Comparison of ENCODE assay signal across 13 mouse cellular contexts in genomic region chr16:43394760-43395159, GRCm38 (mm10).
DNase-seq lines count a peak whose midpoint lies in the region; ATAC-seq and TF ChIP-seq lines count a peak whose summit lies in the region.
"Had no signal": no experiment of that assay in that cellular context is flagged by ENCODE, and none has a peak within 500 bp of the region (broad histone marks: within the 10 kb centered on the region; RNA-seq: fewer than 3 reads in every experiment).

No protein-coding gene starts in this region.

- DNase-seq in brain, adult 2 months (ENCODE audit: low read depth, low spot score) = peak; percentile 21
- DNase-seq in kidney, postnatal 14 days = peak; percentile 41
- DNase-seq in urinary bladder, postnatal 10 days (ENCODE audit: low spot score) = no peak
- DNase-seq in neural tube, embryonic 10.5 days (ENCODE audit: extremely low spot score, low spot score) = no peak
- no peak for DNase-seq in thymus, postnatal 25 days
- DNase-seq: left cerebral cortex, postnatal 4 days; right cerebral cortex, postnatal 4 days had no signal

- H3K4me3 ChIP-seq in intestine, postnatal 0 days (ENCODE audit: low read depth, low read length) = no peak overlapping the region
- H3K4me3 ChIP-seq in intestine, embryonic 15.5 days (replicated peaks) = no peak overlapping the region
- H3K4me3 ChIP-seq in heart, embryonic 13.5 days = no peak overlapping the region
- H3K4me3 ChIP-seq: erythroblast, embryonic 14.5 days; neural tube, embryonic 12.5 days had no signal

- H3K4me1 ChIP-seq in intestine, postnatal 0 days (replicated peaks; ENCODE audit: control insufficient read depth, insufficient read depth, low read length) = no peaks in the 10 kb centered on the region
- H3K4me1 ChIP-seq in intestine, embryonic 15.5 days (replicated peaks) = no peaks in the 10 kb centered on the region
- H3K4me1 ChIP-seq in heart, embryonic 13.5 days = peaks cover 23% of the 10 kb centered on the region
- H3K4me1 ChIP-seq: neural tube, embryonic 12.5 days had no signal

- 81% methylated on average over 2 of the region's 2 CpGs for WGBS in intestine, postnatal 0 days
- WGBS in intestine, embryonic 15.5 days = 79% methylated on average over 2 of the region's 2 CpGs
- WGBS in heart, embryonic 13.5 days = 58% methylated on average over 2 of the region's 2 CpGs

- peak; percentile 61 for TF ChIP-seq CTCF in intestine, postnatal 0 days (IDR thresholded peaks at IDR 0.05; ENCODE audit: low read depth)

- H3K9ac ChIP-seq in intestine, postnatal 0 days (ENCODE audit: low read depth, low read length) = no peak overlapping the region
- H3K9ac ChIP-seq in intestine, embryonic 15.5 days = no peak overlapping the region
- no peak overlapping the region for H3K9ac ChIP-seq in heart, embryonic 13.5 days
- H3K9ac ChIP-seq: neural tube, embryonic 12.5 days had no signal

- H3K27ac ChIP-seq in intestine, postnatal 0 days (ENCODE audit: low read depth, low read length) = no peak overlapping the region
- H3K27ac ChIP-seq in intestine, embryonic 15.5 days = no peak overlapping the region
- H3K27ac ChIP-seq in heart, embryonic 13.5 days (replicated peaks) = peak overlapping the region; percentile 71
- H3K27ac ChIP-seq: neural tube, embryonic 12.5 days had no signal

- no peaks in the 10 kb centered on the region for H3K27me3 ChIP-seq in intestine, postnatal 0 days (replicated peaks; ENCODE audit: control insufficient read depth, insufficient read depth, low read length)
- no peaks in the 10 kb centered on the region for H3K27me3 ChIP-seq in intestine, embryonic 15.5 days (replicated peaks)
- H3K27me3 ChIP-seq in heart, embryonic 13.5 days (replicated peaks) = no peaks in the 10 kb centered on the region
- H3K27me3 ChIP-seq: neural tube, embryonic 12.5 days had no signal

- H3K36me3 ChIP-seq in intestine, postnatal 0 days (ENCODE audit: control insufficient read depth, insufficient read depth) = no peaks in the 10 kb centered on the region
- H3K36me3 ChIP-seq in intestine, embryonic 15.5 days = no peaks in the 10 kb centered on the region
- no peaks in the 10 kb centered on the region for H3K36me3 ChIP-seq in heart, embryonic 13.5 days
- H3K36me3 ChIP-seq: neural tube, embryonic 12.5 days had no signal

- ATAC-seq in intestine, postnatal 0 days = no peak
- no peak for ATAC-seq in intestine, embryonic 15.5 days
- ATAC-seq in heart, embryonic 13.5 days (ENCODE audit: extremely low read depth, insufficient number of reproducible peaks, low FRiP score, low TSS enrichment) = peak; percentile 31; the same call in 1 of the 2 replicates
- ATAC-seq: activated CD4-positive, CD25-positive, alpha-beta regulatory T cell, adult 4 months had no signal

- H3K9me3 ChIP-seq in intestine, postnatal 0 days (ENCODE audit: control insufficient read depth) = no peaks in the 10 kb centered on the region
- no peaks in the 10 kb centered on the region for H3K9me3 ChIP-seq in intestine, embryonic 15.5 days
- H3K9me3 ChIP-seq in heart, embryonic 13.5 days = no peaks in the 10 kb centered on the region
- H3K9me3 ChIP-seq: neural tube, embryonic 12.5 days had no signal

- H3K4me2 ChIP-seq in intestine, postnatal 0 days (replicated peaks; ENCODE audit: low read depth) = no peak overlapping the region
- no peak overlapping the region for H3K4me2 ChIP-seq in intestine, embryonic 15.5 days (replicated peaks)
- no peak overlapping the region for H3K4me2 ChIP-seq in heart, embryonic 13.5 days
- H3K4me2 ChIP-seq: neural tube, embryonic 12.5 days had no signal

Comparison
In these comparisons a context has a peak if more than half of its experiments do, and no peak if none do; other contexts are left out.
1. DNase-seq: peak in brain, adult 2 months (single experiment) and kidney, postnatal 14 days (single experiment); none in urinary bladder, postnatal 10 days (single experiment), neural tube, embryonic 10.5 days (single experiment) and thymus, postnatal 25 days (single experiment).